Mouse (Mus musculus) ES-E14 (cell line): ENCODE measurements around the gene 4921524J17Rik. TPM values are rescaled to one million over a fixed set of nuclear protein-coding genes. Genes with fewer than 3 reads are reported as not detected.

Experiments
- DNase-seq: peaks from one replicate; pipeline ENCODE4 v3.0.0-alpha.2; 2013; ENCODE audit warnings: low read depth, low spot score
- H3K27ac ChIP-seq: 2 replicates; pipeline ENCODE4 v1.5.1; 2012; ENCODE audit warnings: low read depth, mild to moderate bottlenecking, low read length, moderate library complexity, mixed read lengths; ENCODE audit not compliant: poor library complexity, insufficient read depth, severe bottlenecking
- H3K36me3 ChIP-seq: 2 replicates; pipeline ENCODE4 v1.6.1; 2012; ENCODE audit warnings: mild to moderate bottlenecking, low read length, moderate library complexity, mixed read lengths; ENCODE audit not compliant: control insufficient read depth, poor library complexity, insufficient read depth, severe bottlenecking
- H3K4me1 ChIP-seq, 2 experiments: fragments of 150-350 bp in 1 of 2; sonication (generic) in 1 of 2; 2 replicates each; pipeline ENCODE4 v1.6.1; 2012; ENCODE audit warnings: low read length in 2 of 2, mild to moderate bottlenecking in 1 of 2, mixed read lengths in 1 of 2; ENCODE audit not compliant: control insufficient read depth in 2 of 2, insufficient read depth in 2 of 2, poor library complexity in 1 of 2
- H3K4me3 ChIP-seq, 2 experiments: fragments of 150-350 bp in 1 of 2; sonication (generic) in 1 of 2; 2 replicates each; pipeline ENCODE4 v1.5.1; 2012; ENCODE audit warnings: low read length in 2 of 2, low read depth in 1 of 2, mild to moderate bottlenecking in 1 of 2, mixed read lengths in 1 of 2; ENCODE audit not compliant: insufficient read depth in 1 of 2, poor library complexity in 1 of 2, severe bottlenecking in 1 of 2
- H3K9ac ChIP-seq: 2 replicates; pipeline ENCODE4 v1.6.1; 2012; ENCODE audit warnings: low read depth, mild to moderate bottlenecking, low read length, mixed read lengths; ENCODE audit not compliant: poor library complexity, insufficient read depth, severe bottlenecking
- H3K9me3 ChIP-seq: fragments of 150-350 bp; sonication (generic); 2 replicates; pipeline ENCODE4 v1.6.1; 2012; ENCODE audit warnings: low read depth, mild to moderate bottlenecking, low read length; ENCODE audit not compliant: control insufficient read depth, insufficient read depth
- CHD2 ChIP-seq: IDR thresholded peaks from 2 replicates; pipeline ENCODE4 v1.6.1; 2014; ENCODE audit warnings: mild to moderate bottlenecking, low read depth, low read length, inconsistent platforms
- HCFC1 ChIP-seq: IDR thresholded peaks from 2 replicates; pipeline ENCODE4 v1.6.1; 2012; ENCODE audit warnings: low read length, inconsistent platforms, borderline replicate concordance; ENCODE audit not compliant: insufficient read depth
- MAFK ChIP-seq: IDR thresholded peaks from 2 replicates; pipeline ENCODE4 v1.6.1; 2014; ENCODE audit warnings: mild to moderate bottlenecking, low read depth, low read length, inconsistent platforms; ENCODE audit not compliant: insufficient read depth
- ZC3H11A ChIP-seq: IDR thresholded peaks from 2 replicates; pipeline ENCODE4 v1.6.1; 2012; ENCODE audit warnings: low read depth, mild to moderate bottlenecking, inconsistent platforms, low read length, borderline replicate concordance
- ZNF384 ChIP-seq: IDR thresholded peaks from 2 replicates; pipeline ENCODE4 v1.6.1; 2012; ENCODE audit warnings: low read depth, low read length, inconsistent platforms
- in situ Hi-C, 2 experiments: fragments of 600-800 bp; cut with MboI; formaldehyde crosslinking; loops; one replicate each; pipeline ENCODE4 v1.15.1; 2025; ENCODE audit warnings: low sequenced_read_pairs in 2 of 2, inconsistent platforms in 1 of 2; ENCODE audit not compliant: unreplicated experiment in 2 of 2
- total RNA-seq: library from RNA; depleted of rRNA; stranded (reverse); fragments of 300-350 nt; gene quantifications from 2 replicates; pipeline ENCODE4 v1.2.3, GENCODE M21; 2012

The 4921524J17Rik gene
- total RNA-seq, 1 experiment: 19.5 TPM

GRCm38 (mm10) chr8:85395017-85395416, 37.6 kb downstream of the 4921524J17Rik start:
- Histone ChIP-seq H3K27ac (no peak overlapping the region), H3K4me3 (no peak overlapping the region), H3K36me3 (no peaks in the 10 kb centered on the region), H3K9me3 (no peaks in the 10 kb centered on the region), H3K4me1 (no peaks in the 10 kb centered on the region), H3K9ac (no peak overlapping the region)
- TF ChIP-seq HCFC1 (no peak), MAFK (no peak), CHD2 (no peak), ZC3H11A (no peak), ZNF384 (no peak)
- DNase-seq: no peak
- in situ Hi-C loops: no loop called here

- no peak overlapping the region for H3K4me3 ChIP-seq
- no peak for DNase-seq
- no peaks in the 10 kb centered on the region for H3K4me1 ChIP-seq
- no peaks in the 10 kb centered on the region for H3K36me3 ChIP-seq
- in situ Hi-C loops: no loop called here
- H3K9me3 ChIP-seq: no peaks in the 10 kb centered on the region
- no peak overlapping the region for H3K9ac ChIP-seq
- no peak overlapping the region for H3K27ac ChIP-seq
- TF ChIP-seq CHD2 (no peak), HCFC1 (no peak), ZC3H11A (no peak), MAFK (no peak), ZNF384 (no peak)
Observed at GRCm38 (mm10) chr8:85393199-85393598, 39.4 kb downstream of the 4921524J17Rik start.

GRCm38 (mm10) chr8:85391438-85391837, 41.2 kb downstream of the 4921524J17Rik start:
- no peak for DNase-seq
- in situ Hi-C loops: no loop called here
- no peak overlapping the region for H3K4me3 ChIP-seq
- H3K9me3 ChIP-seq: no peaks in the 10 kb centered on the region
- H3K36me3 ChIP-seq: no peaks in the 10 kb centered on the region
- no peak for TF ChIP-seq HCFC1
- TF ChIP-seq ZC3H11A: no peak
- TF ChIP-seq MAFK: no peak
- TF ChIP-seq ZNF384: no peak
- no peak for TF ChIP-seq CHD2
- no peak overlapping the region for H3K27ac ChIP-seq
- H3K9ac ChIP-seq: no peak overlapping the region
- no peaks in the 10 kb centered on the region for H3K4me1 ChIP-seq

DNA sequence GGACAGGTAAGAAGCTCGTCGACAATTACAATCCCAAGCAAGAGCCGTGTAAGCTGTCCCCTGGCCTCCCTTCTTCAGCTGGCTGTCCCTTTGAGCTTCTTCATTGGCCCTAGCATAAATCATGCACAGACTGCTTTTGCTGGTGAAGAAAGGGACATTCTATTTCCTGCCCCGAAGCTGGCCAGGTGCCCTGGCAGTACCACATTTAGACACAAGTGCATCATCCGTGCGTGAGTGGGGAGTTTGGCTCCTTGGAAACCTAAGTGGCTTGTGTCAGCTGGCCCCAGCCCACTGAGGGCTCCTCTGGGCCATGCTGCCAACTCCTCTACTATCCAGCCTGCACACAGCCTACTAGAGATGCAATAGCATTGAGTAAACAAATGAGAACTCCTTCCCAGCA, 46.4 kb downstream of the 4921524J17Rik start, which contains the start of gene Mylk3:
TSS of gene Mylk3 (minus strand) at position 141 of the 400 bp plus-strand sequence.
- in situ Hi-C loops: no loop called here

DNA sequence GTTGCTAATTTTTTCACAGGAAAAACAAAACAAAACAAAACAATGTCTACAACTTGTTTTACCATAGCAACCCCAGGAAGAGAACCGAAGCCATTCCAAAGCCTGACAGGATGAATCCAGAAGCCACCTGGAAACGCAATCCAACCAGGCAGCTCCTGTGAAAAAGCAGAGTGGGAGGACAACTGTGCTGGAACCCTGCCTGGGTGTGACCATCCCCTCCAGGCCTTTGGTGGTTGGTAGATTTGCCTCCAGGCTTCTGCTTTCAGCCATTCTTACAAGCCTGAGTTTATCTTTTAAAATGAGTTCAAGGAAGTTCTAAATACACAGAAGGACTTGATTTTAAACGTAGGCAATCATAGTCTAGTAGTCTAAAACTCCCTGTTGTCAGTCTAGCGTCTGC, 50.7 kb downstream of the 4921524J17Rik start:
- Histone ChIP-seq H3K9ac (no peak overlapping the region), H3K27ac (no peak overlapping the region), H3K9me3 (no peaks in the 10 kb centered on the region), H3K36me3 (no peaks in the 10 kb centered on the region), H3K4me3 (no peak overlapping the region), H3K4me1 (no peaks in the 10 kb centered on the region)
- in situ Hi-C loops: no loop called here
- no peak for DNase-seq
- TF ChIP-seq CHD2 (no peak), ZC3H11A (no peak), MAFK (no peak), ZNF384 (no peak), HCFC1 (no peak)

More for the DNA sequence above, 46.4 kb downstream of the 4921524J17Rik start, which contains the start of gene Mylk3:
- H3K4me1 ChIP-seq: no peaks in the 10 kb centered on the region
- no peaks in the 10 kb centered on the region for H3K36me3 ChIP-seq
- H3K27ac ChIP-seq: no peak within 1 kb of the TSS
- no peak within 1 kb of the TSS for H3K9ac ChIP-seq
- no peak within 1 kb of the TSS for H3K4me3 ChIP-seq
- TF ChIP-seq CHD2: no peak
- TF ChIP-seq HCFC1: no peak
- no peak for TF ChIP-seq ZNF384
- TF ChIP-seq ZC3H11A: no peak
- TF ChIP-seq MAFK: no peak
- no peak for DNase-seq
- no peaks in the 10 kb centered on the region for H3K9me3 ChIP-seq
